Mouse (Mus musculus): ENCODE data around the gene Pih1d1. TPM values are rescaled to one million over a fixed set of nuclear protein-coding genes. Genes with fewer than 3 reads are reported as not detected.
"Not testable (repeated sequence)": the region's sequence is repeated elsewhere in the genome, so short reads cannot be mapped to it uniquely, and the experiment has no call there.

Gene Pih1d1
- polyA plus RNA-seq (2016; fragmentation: Nextera tagmentation; extraction: Ambion mirVana), result 90.2 and 94.0 TPM in 2 replicates

- peak within 1 kb of the TSS; percentile 76 for H3K9ac ChIP-seq
- WGBS, result 6% methylated on average over 69 of the region's 69 CpGs
- peaks cover 9% of the 10 kb centered on the region for H3K4me1 ChIP-seq
- no peaks in the 10 kb centered on the region for H3K27me3 ChIP-seq (replicated peaks)
- H3K9me3 ChIP-seq, result no peaks in the 10 kb centered on the region
- H3K4me2 ChIP-seq (replicated peaks), result peak within 1 kb of the TSS; percentile 80
- peak; percentile 97 for ATAC-seq (ENCODE audit: low FRiP score, low read depth)
- peak within 1 kb of the TSS; percentile 63 for H3K4me3 ChIP-seq
- H3K27ac ChIP-seq, result peak within 1 kb of the TSS; percentile 77
- peaks cover 18% of the 10 kb centered on the region for H3K36me3 ChIP-seq
Observed at GRCm38 (mm10) chr7:45154096-45154992, at the start of gene Pih1d1, which contains the start of gene Aldh16a1. Gene Pih1d1 (plus strand): TSS chr7:45154303. Gene Aldh16a1 (minus strand): TSS chr7:45154584.

- no peak overlapping the region for H3K9ac ChIP-seq
- no peak overlapping the region for H3K4me3 ChIP-seq
- H3K27ac ChIP-seq, result no peak overlapping the region
- H3K4me1 ChIP-seq, result peaks cover 7% of the 10 kb centered on the region; the same call in 1 of the 2 replicates
- H3K36me3 ChIP-seq, result no peaks in the 10 kb centered on the region
- H3K27me3 ChIP-seq (replicated peaks), result no peaks in the 10 kb centered on the region
- no peak overlapping the region for H3K4me2 ChIP-seq (replicated peaks)
- no peak for ATAC-seq (ENCODE audit: low FRiP score, low read depth)
- WGBS, result 91% methylated on average over 5 of the region's 5 CpGs
- H3K9me3 ChIP-seq, result no peaks in the 10 kb centered on the region
Observed at GRCm38 (mm10) chr7:45104941-45105340, 49.2 kb upstream of the Pih1d1 start.

- Histone ChIP-seq H3K4me1 (peaks cover 7% of the 10 kb centered on the region; the same call in 1 of the 2 replicates), H3K27me3 (replicated peaks) (no peaks in the 10 kb centered on the region), H3K9me3 (no peaks in the 10 kb centered on the region), H3K9ac (no peak overlapping the region), H3K36me3 (no peaks in the 10 kb centered on the region), H3K4me3 (no peak overlapping the region), H3K27ac (no peak overlapping the region), H3K4me2 (replicated peaks) (no peak overlapping the region)
- 76% methylated on average over 8 of the region's 8 CpGs for WGBS
- ATAC-seq (ENCODE audit: low FRiP score, low read depth), result no peak
Observed at GRCm38 (mm10) chr7:45105491-45105890, 48.6 kb upstream of the Pih1d1 start.

DNA sequence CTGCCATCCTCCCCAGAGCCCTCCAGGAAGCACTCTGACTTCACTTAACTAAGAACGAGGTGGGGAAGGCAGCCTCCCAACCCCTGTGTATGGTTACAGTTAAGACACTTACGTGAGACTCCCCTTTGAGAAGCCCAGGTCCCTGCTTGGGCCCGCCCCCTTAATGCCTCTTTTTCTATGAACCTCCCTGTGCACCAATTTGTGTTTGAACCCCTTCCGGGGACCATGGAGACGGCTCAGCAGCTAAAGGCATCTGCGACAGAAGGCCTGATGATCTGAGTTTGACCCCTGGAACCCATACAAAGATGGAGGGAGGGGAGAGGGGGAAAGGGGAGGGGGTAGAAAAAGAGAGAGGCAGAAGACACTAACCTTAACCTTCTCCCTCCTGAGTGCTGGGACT is 47.7 kb upstream of the Pih1d1 start:
- Histone ChIP-seq H3K27me3 (replicated peaks) (no peaks in the 10 kb centered on the region), H3K27ac (no peak overlapping the region), H3K4me3 (no peak overlapping the region), H3K9ac (no peak overlapping the region), H3K36me3 (no peaks in the 10 kb centered on the region), H3K9me3 (no peaks in the 10 kb centered on the region), H3K4me2 (replicated peaks) (0 out of 2 replicates have a peak overlapping the region, but pooled peaks have one; percentile 17), H3K4me1 (peaks cover 7% of the 10 kb centered on the region; the same call in 1 of the 2 replicates)
- WGBS, result 25% methylated on average over 6 of the region's 6 CpGs
- ATAC-seq (ENCODE audit: low FRiP score, low read depth), result no peak

DNA sequence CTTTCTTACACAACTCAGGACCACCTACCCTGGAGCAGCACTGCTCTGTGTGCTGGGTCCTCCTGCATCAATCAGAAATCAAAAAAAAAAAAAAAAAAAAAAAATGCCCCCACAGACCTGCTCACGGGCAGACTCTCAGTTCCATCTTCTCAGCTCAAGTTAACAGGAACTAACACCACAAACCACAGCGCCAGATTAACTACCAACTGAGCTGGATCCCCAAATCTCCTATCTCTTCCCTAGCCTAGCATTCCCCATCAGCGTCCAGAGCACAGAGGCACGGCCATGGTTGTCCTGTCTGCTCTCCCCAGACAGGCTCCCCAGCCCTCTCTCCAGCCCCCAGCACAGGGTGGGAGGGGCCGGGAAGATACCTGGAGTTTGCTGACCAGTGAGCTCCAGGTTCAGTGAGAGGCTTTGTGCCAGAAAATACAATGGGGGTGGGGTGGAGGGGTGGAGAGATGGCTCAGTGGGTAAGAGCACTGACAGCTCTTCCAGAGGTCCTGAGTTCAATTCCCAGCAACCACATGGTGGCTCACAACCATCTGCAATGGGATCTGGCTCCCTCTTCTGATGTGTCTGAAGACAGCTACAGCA is 47.0 kb upstream of the Pih1d1 start:
- no peak for ATAC-seq (ENCODE audit: low FRiP score, low read depth)
- Histone ChIP-seq H3K36me3 (no peaks in the 10 kb centered on the region), H3K9me3 (no peaks in the 10 kb centered on the region), H3K4me3 (no peak overlapping the region), H3K4me1 (peaks cover 7% of the 10 kb centered on the region; the same call in 1 of the 2 replicates), H3K4me2 (replicated peaks) (no peak overlapping the region), H3K9ac (no peak overlapping the region), H3K27ac (no peak overlapping the region), H3K27me3 (replicated peaks) (no peaks in the 10 kb centered on the region)
- WGBS, result 54% methylated on average over 5 of the region's 5 CpGs

DNA sequence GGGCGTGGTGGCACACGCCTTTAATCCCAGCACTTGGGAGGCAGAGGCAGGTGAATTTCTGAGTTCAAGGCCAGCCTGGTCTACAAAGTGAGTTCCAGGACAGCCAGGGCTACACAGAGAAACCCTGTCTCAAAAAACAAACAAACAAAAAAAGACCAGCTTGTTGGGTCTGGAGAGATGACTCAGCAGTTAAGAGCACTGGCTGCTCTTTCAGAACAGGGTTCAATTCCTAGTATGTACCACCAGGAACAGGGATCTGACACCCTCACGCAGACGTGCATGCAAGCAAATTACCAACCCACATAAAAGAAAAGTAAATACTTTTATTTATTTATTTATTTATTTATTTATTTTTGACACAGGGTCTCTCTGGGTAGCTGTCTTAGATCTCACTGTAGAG is 44.0 kb upstream of the Pih1d1 start:
- not testable (repeated sequence) for H3K9ac ChIP-seq; H3K4me2 ChIP-seq (replicated peaks); H3K27me3 ChIP-seq (replicated peaks); H3K27ac ChIP-seq; H3K4me3 ChIP-seq; H3K4me1 ChIP-seq; H3K36me3 ChIP-seq; ATAC-seq (ENCODE audit: low FRiP score, low read depth); H3K9me3 ChIP-seq
- 95% methylated on average over 4 of the region's 4 CpGs for WGBS

GRCm38 (mm10) chr7:45111940-45112339 is 42.2 kb upstream of the Pih1d1 start:
- Histone ChIP-seq H3K36me3 (no peaks in the 10 kb centered on the region), H3K4me2 (replicated peaks) (no peak overlapping the region), H3K4me3 (no peak overlapping the region), H3K9ac (no peak overlapping the region), H3K27me3 (replicated peaks) (no peaks in the 10 kb centered on the region), H3K9me3 (no peaks in the 10 kb centered on the region), H3K4me1 (no peaks in the 10 kb centered on the region), H3K27ac (no peak overlapping the region)
- WGBS, result 71% methylated on average over 2 of the region's 2 CpGs
- ATAC-seq (ENCODE audit: low FRiP score, low read depth), result no peak

- H3K4me2 ChIP-seq (replicated peaks), result no peak overlapping the region
- H3K36me3 ChIP-seq, result no peaks in the 10 kb centered on the region; the same call in 1 of the 2 replicates
- no peaks in the 10 kb centered on the region for H3K4me1 ChIP-seq
- H3K27me3 ChIP-seq (replicated peaks), result no peaks in the 10 kb centered on the region
- no peak overlapping the region for H3K4me3 ChIP-seq
- 80% methylated on average over 3 of the region's 3 CpGs for WGBS
- ATAC-seq (ENCODE audit: low FRiP score, low read depth), result no peak
- H3K9ac ChIP-seq, result no peak overlapping the region
- no peaks in the 10 kb centered on the region for H3K9me3 ChIP-seq
- no peak overlapping the region for H3K27ac ChIP-seq
Observed at GRCm38 (mm10) chr7:45112529-45112928, 41.6 kb upstream of the Pih1d1 start.

DNA sequence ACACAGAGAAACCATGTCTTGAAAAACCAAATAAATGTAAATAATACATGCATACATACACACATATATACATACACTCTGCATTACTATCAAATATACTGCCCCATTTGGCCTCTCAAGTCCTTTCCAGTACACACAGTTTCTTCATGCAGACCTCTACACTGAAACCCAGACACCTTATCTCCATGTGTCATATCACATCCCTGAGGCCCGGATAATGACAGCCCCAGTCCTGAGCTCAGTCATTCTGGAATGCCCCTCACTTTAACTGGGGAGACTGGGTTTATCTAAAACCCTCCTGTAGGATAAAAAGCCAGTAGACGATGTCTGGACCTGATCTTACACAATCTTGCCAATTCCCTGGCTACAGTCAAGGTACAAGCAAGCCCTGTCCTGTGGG is 40.6 kb upstream of the Pih1d1 start:
- Histone ChIP-seq H3K4me2 (replicated peaks) (no peak overlapping the region), H3K4me1 (no peaks in the 10 kb centered on the region), H3K9me3 (no peaks in the 10 kb centered on the region), H3K9ac (no peak overlapping the region), H3K4me3 (no peak overlapping the region), H3K27ac (no peak overlapping the region), H3K36me3 (no peaks in the 10 kb centered on the region; the same call in 1 of the 2 replicates), H3K27me3 (replicated peaks) (no peaks in the 10 kb centered on the region)
- 88% methylated on average over 2 of the region's 2 CpGs for WGBS
- no peak for ATAC-seq (ENCODE audit: low FRiP score, low read depth)

DNA sequence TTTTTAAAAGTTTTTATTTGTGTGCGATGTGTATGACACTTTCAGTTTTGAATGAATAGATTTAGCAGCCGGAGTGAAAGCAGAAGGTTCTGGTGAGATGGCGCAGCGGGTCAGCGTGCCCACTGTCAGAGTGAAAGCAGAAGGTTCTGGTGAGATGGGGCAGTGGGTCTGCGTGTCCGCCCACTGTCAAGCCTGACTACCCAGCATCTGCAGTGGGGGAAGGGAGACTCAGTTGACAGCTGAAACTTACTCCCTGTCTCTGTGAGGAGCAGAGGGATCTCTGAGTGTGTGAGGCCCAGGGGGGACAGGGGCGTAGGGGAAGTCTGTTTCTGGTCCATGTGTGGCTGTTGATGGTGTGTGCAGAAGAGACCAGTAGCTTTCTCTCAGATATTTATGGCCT is 36.5 kb upstream of the Pih1d1 start:
- ATAC-seq (ENCODE audit: low FRiP score, low read depth), result no peak

GRCm38 (mm10) chr7:45118336-45118735 is 35.8 kb upstream of the Pih1d1 start:
- H3K9ac ChIP-seq, result no peak overlapping the region
- peaks cover 13% of the 10 kb centered on the region for H3K4me1 ChIP-seq
- no peaks in the 10 kb centered on the region for H3K27me3 ChIP-seq (replicated peaks)
- WGBS, result 91% methylated on average over 6 of the region's 6 CpGs
- ATAC-seq (ENCODE audit: low FRiP score, low read depth), result no peak
- no peak overlapping the region for H3K27ac ChIP-seq
- peaks cover 42% of the 10 kb centered on the region for H3K36me3 ChIP-seq
- no peak overlapping the region for H3K4me3 ChIP-seq
- H3K4me2 ChIP-seq (replicated peaks), result no peak overlapping the region
- no peaks in the 10 kb centered on the region for H3K9me3 ChIP-seq

More for the DNA sequence above, 36.5 kb upstream of the Pih1d1 start:
- H3K4me1 ChIP-seq, result peaks cover 5% of the 10 kb centered on the region
- H3K27me3 ChIP-seq (replicated peaks), result no peaks in the 10 kb centered on the region
- H3K27ac ChIP-seq, result no peak overlapping the region
- no peak overlapping the region for H3K4me3 ChIP-seq
- WGBS, result 86% methylated on average over 8 of the region's 8 CpGs
- H3K9ac ChIP-seq, result no peak overlapping the region
- H3K4me2 ChIP-seq (replicated peaks), result no peak overlapping the region
- H3K36me3 ChIP-seq, result peaks cover 37% of the 10 kb centered on the region
- H3K9me3 ChIP-seq, result no peaks in the 10 kb centered on the region
